Mouse (Mus musculus) liver, embryonic 12.5 days (tissue): ENCODE results near the gene Map4k4. TPM values are rescaled to one million over a fixed set of nuclear protein-coding genes. Genes with fewer than 3 reads are reported as not detected.

ENCODE experiments used
- ATAC-seq: fragments of 200-750 bp; cut with Nextera tagmentation; 2 replicates; pipeline ENCODE4 v1.8.0; 2017; ENCODE audit warnings: moderate number of reproducible peaks, mild to moderate bottlenecking, moderate library complexity
- H3K27ac ChIP-seq: fragments of 300-500 bp; sonication (generic); 2 replicates; pipeline ENCODE4 v1.5.1; 2016; ENCODE audit warnings: mild to moderate bottlenecking
- H3K27me3 ChIP-seq: fragments of 300-500 bp; sonication (generic); replicated peaks from 2 replicates; pipeline ENCODE4 v1.6.1; 2016; ENCODE audit warnings: mild to moderate bottlenecking, moderate library complexity
- H3K36me3 ChIP-seq: fragments of 300-500 bp; sonication (generic); 2 replicates; pipeline ENCODE4 v1.6.1; 2016; ENCODE audit warnings: mild to moderate bottlenecking, moderate library complexity
- H3K4me1 ChIP-seq: fragments of 300-500 bp; sonication (generic); 2 replicates; pipeline ENCODE4 v1.6.1; 2016
- H3K4me2 ChIP-seq: fragments of 300-500 bp; sonication (generic); 2 replicates; pipeline ENCODE4 v1.6.1; 2016; ENCODE audit warnings: mild to moderate bottlenecking, moderate library complexity
- H3K4me3 ChIP-seq: fragments of 300-500 bp; sonication (generic); 2 replicates; pipeline ENCODE4 v1.5.1; 2016; ENCODE audit warnings: mild to moderate bottlenecking, moderate library complexity
- H3K9ac ChIP-seq: fragments of 300-500 bp; sonication (generic); 2 replicates; pipeline ENCODE4 v1.6.1; 2016; ENCODE audit warnings: mild to moderate bottlenecking, moderate library complexity
- H3K9me3 ChIP-seq: fragments of 300-500 bp; sonication (generic); replicated peaks from 2 replicates; pipeline ENCODE4 v1.6.1; 2016; ENCODE audit warnings: mild to moderate bottlenecking, moderate library complexity
- WGBS: fragments of 180-500 bp; shearing (Covaris S2); methylation state at CpG from one replicate; pipeline ENCODE4 v1.1.7; 2016; ENCODE audit not compliant: insufficient replicate concordance; 5-methylcytosine and 5-hydroxymethylcytosine counted together
- polyA plus RNA-seq: library from polyadenylated mRNA; unstranded; fragments of >200 nt; fragmentation: Nextera tagmentation; extraction: Ambion mirVana; gene quantifications from 2 replicates; pipeline ENCODE4 v1.2.1, GENCODE M21; 2016

Map4k4 gene
- polyA plus RNA-seq, 1 experiment from 2014 or later = 8.8 TPM

- Histone ChIP-seq H3K27ac (no peak overlapping the region), H3K4me1 (peaks cover 85% of the 10 kb centered on the region), H3K36me3 (no peaks in the 10 kb centered on the region), H3K4me2 (no peak overlapping the region), H3K9ac (no peak overlapping the region), H3K9me3 (no peaks in the 10 kb centered on the region), H3K27me3 (no peaks in the 10 kb centered on the region), H3K4me3 (no peak overlapping the region)
- WGBS = 74% methylated on average over 2 of the region's 2 CpGs
- ATAC-seq = no peak
Observed at GRCm38 (mm10) chr1:39940342-39940741, 39.6 kb downstream of the Map4k4 start.

- ATAC-seq = no peak
- 71% methylated on average over 10 of the region's 10 CpGs for WGBS
- Histone ChIP-seq H3K27me3 (no peaks in the 10 kb centered on the region), H3K27ac (no peak overlapping the region), H3K36me3 (no peaks in the 10 kb centered on the region), H3K4me1 (peaks cover 85% of the 10 kb centered on the region), H3K4me3 (no peak overlapping the region), H3K4me2 (no peak overlapping the region), H3K9me3 (no peaks in the 10 kb centered on the region), H3K9ac (no peak overlapping the region)
Observed at GRCm38 (mm10) chr1:39941237-39942179, 40.8 kb downstream of the Map4k4 start.

- Histone ChIP-seq H3K36me3 (no peaks in the 10 kb centered on the region), H3K4me2 (no peak overlapping the region), H3K27me3 (no peaks in the 10 kb centered on the region), H3K9me3 (no peaks in the 10 kb centered on the region), H3K27ac (no peak overlapping the region), H3K4me1 (peaks cover 79% of the 10 kb centered on the region), H3K4me3 (no peak overlapping the region), H3K9ac (no peak overlapping the region)
- ATAC-seq = no peak
- WGBS = 60% methylated on average over 8 of the region's 8 CpGs
Observed at GRCm38 (mm10) chr1:39942935-39943334, 42.2 kb downstream of the Map4k4 start.

GRCm38 (mm10) chr1:39944306-39944971 lies 43.7 kb downstream of the Map4k4 start:
- Histone ChIP-seq H3K27me3 (no peaks in the 10 kb centered on the region), H3K4me1 (peaks cover 79% of the 10 kb centered on the region), H3K4me3 (no peak overlapping the region), H3K4me2 (no peak overlapping the region), H3K36me3 (no peaks in the 10 kb centered on the region), H3K27ac (no peak overlapping the region), H3K9me3 (no peaks in the 10 kb centered on the region), H3K9ac (no peak overlapping the region)
- no peak for ATAC-seq
- WGBS = 54% methylated on average over 5 of the region's 5 CpGs

GRCm38 (mm10) chr1:39944972-39945323 lies 44.2 kb downstream of the Map4k4 start:
- no peak overlapping the region for H3K27ac ChIP-seq

GRCm38 (mm10) chr1:39946391-39946790 lies 45.7 kb downstream of the Map4k4 start:
- H3K36me3 ChIP-seq = no peaks in the 10 kb centered on the region

More at GRCm38 (mm10) chr1:39944972-39945323, 44.2 kb downstream of the Map4k4 start:
- no peak for ATAC-seq
- no peak overlapping the region for H3K4me3 ChIP-seq
- no peaks in the 10 kb centered on the region for H3K9me3 ChIP-seq
- H3K9ac ChIP-seq = no peak overlapping the region
- no peaks in the 10 kb centered on the region for H3K36me3 ChIP-seq
- no peaks in the 10 kb centered on the region for H3K27me3 ChIP-seq
- WGBS = 50% methylated on average over 4 of the region's 4 CpGs
- H3K4me1 ChIP-seq = peaks cover 81% of the 10 kb centered on the region
- no peak overlapping the region for H3K4me2 ChIP-seq

GRCm38 (mm10) chr1:39947179-39947578 lies 46.5 kb downstream of the Map4k4 start:
- ATAC-seq = no peak

More at GRCm38 (mm10) chr1:39946391-39946790, 45.7 kb downstream of the Map4k4 start:
- no peak for ATAC-seq
- H3K27me3 ChIP-seq = no peaks in the 10 kb centered on the region
- H3K4me3 ChIP-seq = no peak overlapping the region
- no peaks in the 10 kb centered on the region for H3K9me3 ChIP-seq
- H3K27ac ChIP-seq = no peak overlapping the region
- peaks cover 80% of the 10 kb centered on the region for H3K4me1 ChIP-seq
- WGBS = 70% methylated on average over 4 of the region's 4 CpGs
- no peak overlapping the region for H3K4me2 ChIP-seq
- H3K9ac ChIP-seq = no peak overlapping the region

GRCm38 (mm10) chr1:39947701-39948359 lies 47.1 kb downstream of the Map4k4 start:
- no peaks in the 10 kb centered on the region for H3K27me3 ChIP-seq
- no peak overlapping the region for H3K27ac ChIP-seq
- no peaks in the 10 kb centered on the region for H3K36me3 ChIP-seq
- no peaks in the 10 kb centered on the region for H3K9me3 ChIP-seq
- peaks cover 74% of the 10 kb centered on the region for H3K4me1 ChIP-seq
- 68% methylated on average over 6 of the region's 6 CpGs for WGBS
- no peak overlapping the region for H3K4me3 ChIP-seq
- H3K9ac ChIP-seq = no peak overlapping the region
- no peak for ATAC-seq
- H3K4me2 ChIP-seq = no peak overlapping the region

More at GRCm38 (mm10) chr1:39947179-39947578, 46.5 kb downstream of the Map4k4 start:
- Histone ChIP-seq H3K27me3 (no peaks in the 10 kb centered on the region), H3K9me3 (no peaks in the 10 kb centered on the region), H3K4me1 (peaks cover 76% of the 10 kb centered on the region), H3K9ac (no peak overlapping the region), H3K36me3 (no peaks in the 10 kb centered on the region), H3K27ac (no peak overlapping the region), H3K4me3 (no peak overlapping the region), H3K4me2 (no peak overlapping the region)
- 76% methylated on average over 6 of the region's 6 CpGs for WGBS

- no peak overlapping the region for H3K4me3 ChIP-seq
- H3K27ac ChIP-seq = peak overlapping the region; percentile 12
- no peak overlapping the region for H3K9ac ChIP-seq
- peak; percentile 73 for ATAC-seq
- peak overlapping the region; percentile 41 for H3K4me2 ChIP-seq
- H3K4me1 ChIP-seq = peaks cover 72% of the 10 kb centered on the region
- no peaks in the 10 kb centered on the region for H3K9me3 ChIP-seq
- H3K27me3 ChIP-seq = no peaks in the 10 kb centered on the region
- 29% methylated on average over 5 of the region's 5 CpGs for WGBS
- H3K36me3 ChIP-seq = no peaks in the 10 kb centered on the region
Observed at GRCm38 (mm10) chr1:39949205-39949604, 48.5 kb downstream of the Map4k4 start.

- Histone ChIP-seq H3K9me3 (no peaks in the 10 kb centered on the region), H3K27ac (no peak overlapping the region; the same call in 1 of the 2 replicates), H3K4me2 (peak overlapping the region; percentile 41), H3K4me1 (peaks cover 72% of the 10 kb centered on the region), H3K27me3 (no peaks in the 10 kb centered on the region), H3K4me3 (no peak overlapping the region), H3K36me3 (no peaks in the 10 kb centered on the region), H3K9ac (no peak overlapping the region)
- 25% methylated on average over 10 of the region's 10 CpGs for WGBS
- ATAC-seq = peak; percentile 92
Observed at GRCm38 (mm10) chr1:39949790-39950462, 49.2 kb downstream of the Map4k4 start.

GRCm38 (mm10) chr1:39950590-39950989 lies 49.9 kb downstream of the Map4k4 start:
- WGBS = 44% methylated on average over 3 of the region's 3 CpGs
- Histone ChIP-seq H3K4me3 (no peak overlapping the region), H3K27ac (no peak overlapping the region)

More at GRCm38 (mm10) chr1:39950590-39950989, 49.9 kb downstream of the Map4k4 start:
- Histone ChIP-seq H3K36me3 (no peaks in the 10 kb centered on the region), H3K4me1 (peaks cover 75% of the 10 kb centered on the region), H3K9me3 (no peaks in the 10 kb centered on the region), H3K9ac (no peak overlapping the region), H3K27me3 (no peaks in the 10 kb centered on the region), H3K4me2 (no peak overlapping the region)
- no peak for ATAC-seq
